Mouse (Mus musculus) cerebellum, adult 2 months (tissue): Measurements from ENCODE around the gene Pex12.

Experiments used
- CTCF ChIP-seq: fragments of 200-500 bp; IDR thresholded peaks from 2 replicates; pipeline ENCODE4 v1.5.1; 2011; ENCODE audit warnings: low read depth, mild to moderate bottlenecking, control low read depth, low read length, moderate library complexity, borderline replicate concordance; ENCODE audit not compliant: insufficient read depth
- POLR2A ChIP-seq: fragments of 200-500 bp; IDR thresholded peaks from 2 replicates; pipeline ENCODE4 v1.6.1; 2011; ENCODE audit warnings: low read length, control low read depth, borderline replicate concordance; ENCODE audit not compliant: insufficient read depth

GRCm38 (mm10) chr11:83319048-83319447, 16.7 kb upstream of the Pex12 start:
- TF ChIP-seq CTCF (no peak), POLR2A (no peak)
